In genomic region chr7:76971334-76971733, GRCm38 (mm10) we compare ENCODE assay signal across 10 mouse cellular contexts.
DNase-seq lines count a peak whose midpoint lies in the region; ATAC-seq and TF ChIP-seq lines count a peak whose summit lies in the region.
"Had no signal": no experiment of that assay in that cellular context is flagged by ENCODE, and none has a peak within 500 bp of the region (broad histone marks: within the 10 kb centered on the region; RNA-seq: fewer than 3 reads in every experiment).

No protein-coding gene starts in this region.

- no peak overlapping the region for H3K27ac ChIP-seq in gastrocnemius, adult 2 months
- H3K27ac ChIP-seq in midbrain, embryonic 14.5 days (replicated peaks; ENCODE audit: low read depth, low read length): no peak overlapping the region
- no peak overlapping the region for H3K27ac ChIP-seq in midbrain, embryonic 13.5 days
- H3K27ac ChIP-seq in forebrain, embryonic 10.5 days: no peak overlapping the region
- H3K27ac ChIP-seq: lung, embryonic 15.5 days had no signal

- intact Hi-C loops in gastrocnemius, adult 2 months (cut with DNase I): no loop called here

- H3K4me1 ChIP-seq in midbrain, embryonic 14.5 days (ENCODE audit: control insufficient read depth, insufficient read depth, low read length): no peaks in the 10 kb centered on the region
- no peaks in the 10 kb centered on the region for H3K4me1 ChIP-seq in midbrain, embryonic 13.5 days (replicated peaks)
- H3K4me1 ChIP-seq in forebrain, embryonic 10.5 days: no peaks in the 10 kb centered on the region
- H3K4me1 ChIP-seq: lung, embryonic 15.5 days had no signal

- no peak for ATAC-seq in midbrain, embryonic 14.5 days (ENCODE audit: low FRiP score, low TSS enrichment)
- ATAC-seq in midbrain, embryonic 13.5 days: no peak

- no peak overlapping the region for H3K4me2 ChIP-seq in midbrain, embryonic 14.5 days (ENCODE audit: low read length)
- no peak overlapping the region for H3K4me2 ChIP-seq in midbrain, embryonic 13.5 days (replicated peaks)
- H3K4me2 ChIP-seq: lung, embryonic 15.5 days had no signal

- no peaks in the 10 kb centered on the region for H3K36me3 ChIP-seq in midbrain, embryonic 14.5 days (ENCODE audit: control insufficient read depth, insufficient read depth, low read length)
- H3K36me3 ChIP-seq in midbrain, embryonic 13.5 days: no peaks in the 10 kb centered on the region
- H3K36me3 ChIP-seq in forebrain, embryonic 10.5 days (replicated peaks): no peaks in the 10 kb centered on the region
- H3K36me3 ChIP-seq: G1E; lung, embryonic 15.5 days had no signal

- H3K9me3 ChIP-seq in midbrain, embryonic 14.5 days (ENCODE audit: control insufficient read depth, low read length): no peaks in the 10 kb centered on the region
- 0 out of 2 replicates have a peak, but pooled peaks cover 3% of the 10 kb centered on the region for H3K9me3 ChIP-seq in midbrain, embryonic 13.5 days
- H3K9me3 ChIP-seq in forebrain, embryonic 10.5 days: no peaks in the 10 kb centered on the region
- H3K9me3 ChIP-seq: lung, embryonic 15.5 days had no signal

- TF ChIP-seq CTCF in gastrocnemius, adult 2 months (IDR thresholded peaks at IDR 0.05): peak; percentile 61

- H3K4me3 ChIP-seq in gastrocnemius, adult 2 months: no peak overlapping the region
- no peak overlapping the region for H3K4me3 ChIP-seq in midbrain, embryonic 14.5 days (replicated peaks; ENCODE audit: low read depth, low read length)
- H3K4me3 ChIP-seq in midbrain, embryonic 13.5 days (replicated peaks): no peak overlapping the region
- no peak overlapping the region for H3K4me3 ChIP-seq in forebrain, embryonic 10.5 days
- H3K4me3 ChIP-seq: lung, embryonic 15.5 days had no signal

- 20% methylated on average over 3 of the region's 3 CpGs for WGBS in midbrain, embryonic 14.5 days
- 21% methylated on average over 3 of the region's 3 CpGs for WGBS in midbrain, embryonic 13.5 days
- 6% methylated on average over 3 of the region's 3 CpGs for WGBS in forebrain, embryonic 10.5 days

- H3K9ac ChIP-seq in midbrain, embryonic 14.5 days (replicated peaks; ENCODE audit: low read length): no peak overlapping the region
- H3K9ac ChIP-seq in midbrain, embryonic 13.5 days (replicated peaks): no peak overlapping the region
- H3K9ac ChIP-seq: lung, embryonic 15.5 days had no signal

- DNase-seq in gastrocnemius, adult 2 months: no peak
- DNase-seq in gastrocnemius, adult 18-20 months (ENCODE audit: low spot score): no peak
- peak; percentile 39 for DNase-seq in midbrain, embryonic 14.5 days
- DNase-seq in cerebellum, postnatal 10 days: peak; percentile 50 to 64
- peak; percentile 9 for DNase-seq in retina, adult 2 months (ENCODE audit: low read depth, low spot score)
- no peak for DNase-seq in forebrain, embryonic 10.5 days (ENCODE audit: extremely low spot score, low spot score)
- no peak for DNase-seq in layer of hippocampus, adult 9-11 months

- no peaks in the 10 kb centered on the region for H3K27me3 ChIP-seq in midbrain, embryonic 14.5 days (ENCODE audit: control insufficient read depth, insufficient read depth, low read length)
- H3K27me3 ChIP-seq in midbrain, embryonic 13.5 days: no peaks in the 10 kb centered on the region
- no peaks in the 10 kb centered on the region for H3K27me3 ChIP-seq in forebrain, embryonic 10.5 days (ENCODE audit: poor library complexity, severe bottlenecking)
- H3K27me3 ChIP-seq: lung, embryonic 15.5 days had no signal

Comparison
In these comparisons a context has a peak if more than half of its experiments do, and no peak if none do; other contexts are left out.
1. DNase-seq: peak in midbrain, embryonic 14.5 days (single experiment), cerebellum, postnatal 10 days (2 of 2) and retina, adult 2 months (single experiment); none in gastrocnemius, adult 2 months (single experiment), gastrocnemius, adult 18-20 months (single experiment), forebrain, embryonic 10.5 days (single experiment) and layer of hippocampus, adult 9-11 months (single experiment).